Mouse (Mus musculus) ES-E14 (cell line): ENCODE measurements at regions not wholly inside any gene's neighbourhood (a gene's known extent, or its start where the extent isn't known, plus 50 kb on each side); places are given as distances from the start of the nearest gene placed in this dataset.
"Not testable (repeated sequence)": the region's sequence is repeated elsewhere in the genome, so short reads cannot be mapped to it uniquely, and the experiment has no call there.

Source experiments
- CHD2 ChIP-seq: IDR thresholded peaks from 2 replicates; pipeline ENCODE4 v1.6.1; 2014; ENCODE audit warnings: mild to moderate bottlenecking, low read depth, low read length, inconsistent platforms
- HCFC1 ChIP-seq: IDR thresholded peaks from 2 replicates; pipeline ENCODE4 v1.6.1; 2012; ENCODE audit warnings: low read length, inconsistent platforms, borderline replicate concordance; ENCODE audit not compliant: insufficient read depth

GRCm38 (mm10) chr1:102264457-102264856 lies 2491.9 kb downstream of the Cntnap5b start:
- not testable (repeated sequence) for TF ChIP-seq CHD2, HCFC1
